Mouse (Mus musculus): Measurements from ENCODE around the gene Ndufs2.

Ndufs2 gene

DNA sequence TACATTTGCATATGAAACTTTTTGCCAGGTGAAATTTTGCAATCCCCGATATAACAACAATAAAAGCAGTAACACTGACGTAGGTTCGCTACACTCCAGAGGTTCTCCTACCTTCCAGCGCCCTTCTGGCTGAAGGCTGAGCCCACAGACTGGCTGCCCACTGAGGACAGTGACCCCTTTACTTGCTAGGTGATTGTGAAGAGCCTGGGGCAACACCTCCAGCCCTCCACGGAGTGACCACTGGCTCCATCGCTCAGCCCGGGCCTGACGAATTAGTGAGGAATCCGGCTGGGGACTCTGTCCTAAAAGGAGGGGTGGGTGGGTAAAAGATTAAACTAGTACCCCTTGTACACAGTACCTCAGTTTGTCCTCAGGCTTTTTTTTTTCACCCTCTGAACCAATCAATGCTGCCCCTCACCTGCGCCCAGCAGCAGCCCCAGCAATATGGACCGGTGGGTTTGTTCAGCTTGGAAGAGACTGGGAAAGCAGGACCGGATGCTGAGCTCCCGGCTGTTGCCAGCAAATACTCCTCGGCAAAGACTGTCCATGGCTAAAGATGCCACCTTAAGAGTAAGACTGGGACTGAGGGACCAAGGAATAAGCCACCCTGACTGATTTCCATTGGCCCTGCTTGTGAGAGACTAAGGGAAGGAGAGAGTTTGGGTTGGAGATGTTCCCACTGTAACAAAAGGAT, 28.0 kb upstream of the Ndufs2 start:
- intact Hi-C loops (cut with DNase I): no loop called here

DNA sequence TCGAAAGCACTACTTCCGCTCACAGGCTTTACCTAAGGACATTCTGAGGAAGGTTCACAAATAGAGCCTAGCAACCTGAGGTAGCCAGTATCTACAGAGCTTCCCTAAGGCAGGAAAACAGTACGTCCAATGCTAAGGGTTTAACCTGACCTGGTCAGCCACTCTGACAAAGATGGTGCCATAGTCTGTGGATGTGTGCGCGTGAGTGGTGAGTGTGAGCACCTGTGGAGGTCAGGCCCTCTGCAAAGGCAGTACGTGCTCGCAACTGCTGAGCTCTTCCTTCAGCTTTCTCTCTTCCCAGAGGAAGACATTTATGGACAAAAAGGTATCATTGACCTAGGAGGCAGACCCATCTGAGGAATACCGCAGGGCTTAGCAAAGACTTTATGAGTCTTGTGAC, 27.2 kb upstream of the Ndufs2 start:
- intact Hi-C loops (cut with DNase I): no loop called here

GRCm38 (mm10) chr1:171277736-171278135, 26.5 kb upstream of the Ndufs2 start:
- intact Hi-C loops (cut with DNase I): no loop called here

- intact Hi-C loops (cut with DNase I): no loop called here
Observed at GRCm38 (mm10) chr1:171276110-171276748, 25.0 kb upstream of the Ndufs2 start.

DNA sequence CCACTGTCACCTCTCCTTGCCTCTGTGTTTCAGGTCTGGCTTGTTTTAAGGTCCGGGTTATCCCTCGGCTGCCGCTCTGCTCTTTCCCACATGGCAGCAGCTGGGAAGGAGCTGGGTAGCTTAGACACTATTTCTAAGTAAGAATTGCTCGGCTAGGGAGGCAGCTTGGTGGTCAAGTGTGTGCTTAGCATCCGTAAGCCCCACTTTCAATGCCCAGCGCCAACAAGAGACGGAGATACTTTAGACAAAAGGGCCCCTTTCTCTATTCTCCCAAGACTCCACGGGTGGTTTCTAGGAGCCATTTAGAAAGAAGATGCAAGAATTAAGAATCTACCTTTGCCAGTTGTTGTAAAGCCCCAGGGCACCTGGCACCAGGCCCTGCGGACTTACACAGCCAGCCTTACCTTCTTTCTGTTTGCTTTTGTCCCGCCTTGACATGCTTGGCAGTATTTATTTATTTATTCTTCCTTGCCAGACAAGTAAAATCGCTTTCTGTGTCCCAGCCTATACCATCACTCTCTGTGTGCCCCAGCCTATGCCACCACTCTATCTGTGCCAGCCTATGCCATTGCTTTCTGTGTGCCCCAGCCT, 24.1 kb upstream of the Ndufs2 start:
- intact Hi-C loops (cut with DNase I): no loop called here

DNA sequence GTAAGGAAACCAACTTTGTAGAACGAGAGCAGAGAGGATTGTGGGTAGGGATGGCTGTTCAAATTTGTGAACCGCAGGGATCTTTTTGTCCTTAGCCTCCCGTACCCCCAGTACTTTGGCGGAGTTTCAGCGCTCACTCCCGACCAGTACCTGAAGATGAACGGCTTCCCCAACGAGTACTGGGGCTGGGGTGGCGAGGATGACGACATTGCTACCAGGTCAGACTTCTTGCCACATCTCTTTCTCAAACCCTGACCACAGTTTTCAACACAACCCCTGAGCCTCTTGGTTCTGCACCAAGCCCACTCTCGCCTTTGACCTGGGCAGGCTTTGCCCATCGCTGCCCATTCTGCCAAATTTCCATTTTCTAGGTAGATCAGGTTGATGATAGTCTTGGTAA, 23.0 kb upstream of the Ndufs2 start:
- intact Hi-C loops (cut with DNase I): no loop called here

DNA sequence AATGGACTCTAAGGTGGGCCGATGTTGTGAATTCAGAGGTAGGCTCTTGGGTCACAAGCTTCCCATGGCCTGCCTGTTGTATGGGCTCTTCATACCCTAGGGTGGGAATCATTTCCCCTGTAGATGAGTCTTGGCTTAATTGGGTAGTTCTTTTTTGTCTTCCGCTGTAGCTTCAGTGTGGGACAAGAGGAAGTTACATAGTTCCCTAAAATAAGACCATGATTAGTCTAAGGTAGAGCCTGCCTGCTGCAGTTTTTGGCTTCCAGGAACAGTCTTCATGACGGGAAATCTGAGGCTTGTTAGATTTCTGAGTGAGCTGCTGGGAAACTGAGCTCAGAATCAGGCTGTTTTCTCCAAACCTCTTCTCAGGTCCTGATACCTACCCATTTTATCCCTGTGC, 20.9 kb upstream of the Ndufs2 start:
- intact Hi-C loops (cut with DNase I): no loop called here

GRCm38 (mm10) chr1:171271622-171272021, 20.4 kb upstream of the Ndufs2 start:
- intact Hi-C loops (cut with DNase I): no loop called here

- intact Hi-C loops (cut with DNase I): no loop called here
Observed at GRCm38 (mm10) chr1:171271196-171271595, 20.0 kb upstream of the Ndufs2 start.

- intact Hi-C loops (cut with DNase I): no loop called here
Observed at GRCm38 (mm10) chr1:171270573-171270900, 19.3 kb upstream of the Ndufs2 start.

GRCm38 (mm10) chr1:171269848-171270572, 18.8 kb upstream of the Ndufs2 start, which contains the start of gene B4galt3:
Gene B4galt3, plus strand, starts transcription at chr1:171270328.
- intact Hi-C loops (cut with DNase I): no loop called here

GRCm38 (mm10) chr1:171268341-171268740, 17.2 kb upstream of the Ndufs2 start:
- intact Hi-C loops (cut with DNase I): no loop called here

- intact Hi-C loops (cut with DNase I): no loop called here
Observed at GRCm38 (mm10) chr1:171265971-171266744, 15.0 kb upstream of the Ndufs2 start.

GRCm38 (mm10) chr1:171263666-171264461, 12.7 kb upstream of the Ndufs2 start:
- intact Hi-C loops (cut with DNase I): no loop called here

DNA sequence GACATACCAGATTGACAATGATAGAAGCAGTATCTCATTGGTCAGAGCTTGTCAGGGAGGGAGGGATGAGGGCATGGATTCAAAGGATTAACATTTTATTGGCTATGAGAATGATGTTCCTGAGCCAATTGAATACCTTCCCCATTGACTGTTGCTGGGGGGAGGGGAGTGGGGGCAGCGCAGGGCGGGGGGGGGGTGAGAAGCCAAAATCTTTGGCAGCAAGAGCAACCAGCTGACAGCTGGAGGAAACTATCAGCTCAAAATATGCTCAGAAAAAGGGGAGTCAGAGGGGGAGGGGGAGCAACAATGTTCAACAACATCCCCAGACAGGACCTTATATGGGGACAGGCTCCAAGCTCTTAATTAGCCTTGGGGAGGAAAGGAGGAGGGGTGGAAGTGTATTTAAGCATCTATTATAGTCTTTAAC, 12.0 kb upstream of the Ndufs2 start:
- intact Hi-C loops (cut with DNase I): no loop called here

- intact Hi-C loops (cut with DNase I): no loop called here
Observed at GRCm38 (mm10) chr1:171262594-171263130, 11.5 kb upstream of the Ndufs2 start.

GRCm38 (mm10) chr1:171260316-171260715, 9.1 kb upstream of the Ndufs2 start:
- intact Hi-C loops (cut with DNase I): no loop called here

DNA sequence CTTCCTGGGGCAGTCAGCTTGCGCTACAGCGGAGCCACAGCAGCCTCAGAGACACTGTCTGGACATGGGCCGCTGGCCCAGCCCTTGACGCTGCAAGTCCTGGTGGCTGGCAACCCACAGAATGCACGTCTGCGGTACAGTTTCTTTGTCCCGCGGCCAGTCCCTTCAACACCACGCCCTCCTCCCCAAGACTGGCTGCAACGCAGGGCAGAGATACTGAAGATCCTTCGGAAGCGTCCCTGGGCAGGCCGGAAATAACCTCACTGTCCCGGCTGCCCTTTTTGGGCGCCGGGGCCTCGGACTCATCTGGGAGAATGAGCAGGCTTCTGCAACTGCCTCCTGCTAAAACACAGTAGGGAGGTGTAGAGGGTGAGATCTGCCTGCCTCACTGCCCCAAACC, 7.7 kb upstream of the Ndufs2 start:
- intact Hi-C loops (cut with DNase I): no loop called here

DNA sequence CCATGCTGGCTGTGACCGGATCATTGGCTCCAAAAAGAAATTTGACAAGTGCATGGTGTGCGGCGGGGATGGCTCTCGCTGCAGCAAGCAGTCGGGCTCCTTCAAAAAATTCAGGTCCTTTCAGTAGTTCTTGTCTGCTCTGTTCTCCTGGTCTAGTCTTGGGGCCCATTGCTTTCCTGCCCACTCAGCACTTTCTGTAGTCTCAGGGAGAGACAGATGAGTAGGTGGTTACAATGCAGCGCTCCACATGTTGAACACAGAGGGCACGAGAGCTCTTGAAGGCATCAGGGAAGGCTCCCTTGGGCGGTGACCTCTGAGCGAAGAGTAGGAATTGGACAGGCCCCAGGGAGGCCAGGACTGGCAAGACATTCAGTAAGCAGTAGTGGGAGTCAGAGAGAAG, 6.6 kb upstream of the Ndufs2 start:
- intact Hi-C loops (cut with DNase I): loop anchor here (1.0 to 2.0 kb wide), 3 partner anchors 35 to 147 kb away; partner anchors contain the start of gene Tomm40l

- intact Hi-C loops (cut with DNase I): loop anchor here (1.0 to 2.0 kb wide), 3 partner anchors 35 to 146 kb away; partner anchors contain the start of gene Tomm40l
Observed at GRCm38 (mm10) chr1:171256937-171257548, 5.9 kb upstream of the Ndufs2 start.
